Mouse (Mus musculus): ENCODE measurements at regions not wholly inside any gene's neighbourhood (a gene's known extent, or its start where the extent isn't known, plus 50 kb on each side); places are given as distances from the start of the nearest gene placed in this dataset.

GRCm38 (mm10) chr8:33997676-33998075 lies 113.9 kb downstream of the Gm10131 start:
- peak; percentile 40; the same call in 1 of the 2 replicates for ATAC-seq (replicated peaks; ENCODE audit: low FRiP score, low read depth)
- peak; percentile 43 for DNase-seq (ENCODE audit: low spot score)
- H3K9ac ChIP-seq (ENCODE audit: low read depth, low read length): no peak overlapping the region
- H3K4me1 ChIP-seq (replicated peaks; ENCODE audit: insufficient read depth, low read length): no peaks in the 10 kb centered on the region
- no peak for TF ChIP-seq CTCF (IDR thresholded peaks at IDR 0.05; ENCODE audit: low read depth)
- no peaks in the 10 kb centered on the region for H3K27me3 ChIP-seq (ENCODE audit: insufficient read depth, low read length)
- no peak overlapping the region for H3K27ac ChIP-seq
- H3K4me3 ChIP-seq (replicated peaks; ENCODE audit: low read depth, low read length): no peak overlapping the region
- 21% methylated on average over 4 of the region's 4 CpGs for WGBS
- no peak overlapping the region for H3K4me2 ChIP-seq (ENCODE audit: low read length)
- no peaks in the 10 kb centered on the region for H3K36me3 ChIP-seq (ENCODE audit: insufficient read depth, low read length)
- H3K9me3 ChIP-seq (replicated peaks; ENCODE audit: low read length): no peaks in the 10 kb centered on the region

DNA sequence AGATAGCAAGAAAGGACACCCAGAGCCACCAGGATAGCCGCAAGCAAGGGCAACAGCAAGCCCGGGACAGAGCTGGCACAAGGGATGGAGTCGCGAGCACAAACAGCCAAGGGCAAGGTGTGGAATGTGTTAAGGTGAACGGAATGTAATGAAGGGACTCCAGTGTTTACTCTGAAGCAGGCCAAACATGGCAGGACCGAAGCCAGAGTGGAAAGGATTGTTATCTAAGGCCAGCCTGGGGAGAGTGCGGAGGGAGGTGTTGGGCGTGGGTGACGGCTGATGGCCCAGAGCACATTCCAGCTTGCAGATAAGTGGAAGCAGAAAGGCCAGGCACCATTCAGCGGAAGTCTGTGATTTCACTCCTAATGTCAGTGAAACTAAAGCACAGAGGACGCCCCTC lies 118.6 kb downstream of the Gm10131 start:
- Histone ChIP-seq H3K9me3 (replicated peaks; ENCODE audit: low read length) (no peaks in the 10 kb centered on the region), H3K9ac (ENCODE audit: low read depth, low read length) (no peak overlapping the region), H3K36me3 (ENCODE audit: insufficient read depth, low read length) (no peaks in the 10 kb centered on the region), H3K4me3 (replicated peaks; ENCODE audit: low read depth, low read length) (no peak overlapping the region), H3K4me2 (ENCODE audit: low read length) (no peak overlapping the region), H3K4me1 (replicated peaks; ENCODE audit: insufficient read depth, low read length) (0 out of 2 replicates have a peak, but pooled peaks cover 4% of the 10 kb centered on the region), H3K27ac (peak overlapping the region; percentile 67), H3K27me3 (ENCODE audit: insufficient read depth, low read length) (no peaks in the 10 kb centered on the region)
- TF ChIP-seq CTCF (IDR thresholded peaks at IDR 0.05; ENCODE audit: low read depth): no peak
- no peak; the same call in 1 of the 2 replicates for ATAC-seq (replicated peaks; ENCODE audit: low FRiP score, low read depth)
- 40% methylated on average over 11 of the region's 11 CpGs for WGBS
- peak; percentile 37 for DNase-seq (ENCODE audit: low spot score)

DNA sequence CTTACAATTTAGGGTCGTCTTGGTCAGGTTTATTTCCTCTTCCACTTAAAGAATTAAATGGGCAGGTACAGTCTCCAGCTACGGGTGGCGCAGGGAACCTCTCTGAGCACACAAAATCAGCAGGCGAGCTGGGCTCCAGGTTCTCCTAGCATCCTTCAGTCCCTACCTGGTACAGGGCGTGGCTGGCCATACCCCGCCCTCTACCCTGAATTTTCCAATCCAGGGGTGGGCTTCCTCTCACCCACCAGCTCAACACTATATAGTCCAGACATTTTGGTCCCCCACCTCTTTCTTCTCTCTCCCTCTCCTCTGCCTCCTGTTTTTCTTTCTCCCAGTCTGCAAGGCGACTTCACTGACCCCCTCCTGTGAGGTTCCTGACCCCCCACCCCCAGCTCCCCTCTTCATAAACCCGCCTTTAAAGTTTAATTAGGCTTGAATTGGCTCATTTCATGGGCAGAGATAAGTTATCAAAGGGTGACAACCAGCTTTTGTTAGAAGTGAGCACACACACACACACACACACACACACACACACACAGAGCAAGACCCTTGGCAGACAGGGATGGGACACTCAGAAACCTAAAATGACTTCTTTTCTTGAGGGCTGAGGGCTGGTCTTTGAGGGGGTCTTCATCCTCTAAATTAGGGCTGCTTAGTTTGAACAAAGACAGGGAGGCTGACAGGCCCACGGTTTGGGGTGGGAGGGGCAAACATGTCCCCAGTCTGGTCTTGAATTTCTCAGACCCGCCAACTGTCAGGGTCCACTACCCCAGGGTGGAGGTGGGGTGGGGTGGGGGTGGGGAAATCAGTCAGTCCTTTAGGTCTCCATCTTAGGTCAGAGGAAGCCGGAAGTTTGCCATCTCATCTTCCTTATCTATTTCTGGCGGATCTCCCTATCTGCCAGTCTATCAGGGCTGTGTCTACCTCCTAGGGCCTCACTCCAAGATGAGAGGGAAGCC lies 119.3 kb downstream of the Gm10131 start:
- ATAC-seq (replicated peaks; ENCODE audit: low FRiP score, low read depth) (peak; percentile 53), DNase-seq (ENCODE audit: low spot score) (no peak)
- TF ChIP-seq CTCF (IDR thresholded peaks at IDR 0.05; ENCODE audit: low read depth): no peak
- H3K9me3 ChIP-seq (replicated peaks; ENCODE audit: low read length): no peaks in the 10 kb centered on the region
- H3K4me3 ChIP-seq (replicated peaks; ENCODE audit: low read depth, low read length): no peak overlapping the region
- H3K27ac ChIP-seq: peak overlapping the region; percentile 67
- H3K36me3 ChIP-seq (ENCODE audit: insufficient read depth, low read length): no peaks in the 10 kb centered on the region
- WGBS: 44% methylated on average over 12 of the region's 12 CpGs
- no peaks in the 10 kb centered on the region for H3K27me3 ChIP-seq (ENCODE audit: insufficient read depth, low read length)
- H3K4me2 ChIP-seq (ENCODE audit: low read length): no peak overlapping the region
- H3K9ac ChIP-seq (ENCODE audit: low read depth, low read length): no peak overlapping the region
- 0 out of 2 replicates have a peak, but pooled peaks cover 8% of the 10 kb centered on the region for H3K4me1 ChIP-seq (replicated peaks; ENCODE audit: insufficient read depth, low read length)

GRCm38 (mm10) chr8:33991165-33991916 lies 120.2 kb downstream of the Gm10131 start:
- no peak for ATAC-seq (replicated peaks; ENCODE audit: low FRiP score, low read depth)
- no peak for TF ChIP-seq CTCF (IDR thresholded peaks at IDR 0.05; ENCODE audit: low read depth)
- Histone ChIP-seq H3K27me3 (ENCODE audit: insufficient read depth, low read length) (no peaks in the 10 kb centered on the region), H3K9me3 (replicated peaks; ENCODE audit: low read length) (no peaks in the 10 kb centered on the region), H3K4me2 (ENCODE audit: low read length) (peak overlapping the region; percentile 5; the same call in 1 of the 2 replicates), H3K9ac (ENCODE audit: low read depth, low read length) (no peak overlapping the region), H3K4me1 (replicated peaks; ENCODE audit: insufficient read depth, low read length) (0 out of 2 replicates have a peak, but pooled peaks cover 8% of the 10 kb centered on the region), H3K27ac (peak overlapping the region; percentile 67), H3K36me3 (ENCODE audit: insufficient read depth, low read length) (no peaks in the 10 kb centered on the region), H3K4me3 (replicated peaks; ENCODE audit: low read depth, low read length) (no peak overlapping the region)
- DNase-seq (ENCODE audit: low spot score): no peak
- 31% methylated on average over 17 of the region's 17 CpGs for WGBS

- 72% methylated on average over 9 of the region's 9 CpGs for WGBS
- Histone ChIP-seq H3K9ac (ENCODE audit: low read depth, low read length) (no peak overlapping the region), H3K27ac (no peak overlapping the region), H3K9me3 (replicated peaks; ENCODE audit: low read length) (no peaks in the 10 kb centered on the region), H3K4me3 (replicated peaks; ENCODE audit: low read depth, low read length) (no peak overlapping the region), H3K4me1 (replicated peaks; ENCODE audit: insufficient read depth, low read length) (0 out of 2 replicates have a peak, but pooled peaks cover 13% of the 10 kb centered on the region), H3K36me3 (ENCODE audit: insufficient read depth, low read length) (no peaks in the 10 kb centered on the region), H3K4me2 (ENCODE audit: low read length) (no peak overlapping the region), H3K27me3 (ENCODE audit: insufficient read depth, low read length) (no peaks in the 10 kb centered on the region)
- no peak for TF ChIP-seq CTCF (IDR thresholded peaks at IDR 0.05; ENCODE audit: low read depth)
- DNase-seq (ENCODE audit: low spot score): no peak
- ATAC-seq (replicated peaks; ENCODE audit: low FRiP score, low read depth): no peak
Observed at GRCm38 (mm10) chr8:33990039-33990438, 121.5 kb downstream of the Gm10131 start.

- Histone ChIP-seq H3K9me3 (replicated peaks; ENCODE audit: low read length) (no peaks in the 10 kb centered on the region), H3K4me3 (replicated peaks; ENCODE audit: low read depth, low read length) (no peak overlapping the region), H3K36me3 (ENCODE audit: insufficient read depth, low read length) (no peaks in the 10 kb centered on the region), H3K4me1 (replicated peaks; ENCODE audit: insufficient read depth, low read length) (0 out of 2 replicates have a peak, but pooled peaks cover 13% of the 10 kb centered on the region), H3K4me2 (ENCODE audit: low read length) (no peak overlapping the region), H3K27me3 (ENCODE audit: insufficient read depth, low read length) (no peaks in the 10 kb centered on the region), H3K27ac (peak overlapping the region; percentile 76), H3K9ac (ENCODE audit: low read depth, low read length) (no peak overlapping the region)
- no peak for DNase-seq (ENCODE audit: low spot score)
- no peak for TF ChIP-seq CTCF (IDR thresholded peaks at IDR 0.05; ENCODE audit: low read depth)
- ATAC-seq (replicated peaks; ENCODE audit: low FRiP score, low read depth): peak; percentile 33
- 71% methylated on average over 10 of the region's 10 CpGs for whole genome bisulfite sequencing
Observed at GRCm38 (mm10) chr8:33987755-33988104, 123.8 kb downstream of the Gm10131 start.
